Mouse (Mus musculus): ENCODE measurements around the gene Gm20661. TPM values are rescaled to one million over a fixed set of nuclear protein-coding genes. Genes with fewer than 3 reads are reported as not detected.

Gene Gm20661
- polyA plus RNA-seq, 1 experiment from 2014 or later: 6.9 TPM

DNA sequence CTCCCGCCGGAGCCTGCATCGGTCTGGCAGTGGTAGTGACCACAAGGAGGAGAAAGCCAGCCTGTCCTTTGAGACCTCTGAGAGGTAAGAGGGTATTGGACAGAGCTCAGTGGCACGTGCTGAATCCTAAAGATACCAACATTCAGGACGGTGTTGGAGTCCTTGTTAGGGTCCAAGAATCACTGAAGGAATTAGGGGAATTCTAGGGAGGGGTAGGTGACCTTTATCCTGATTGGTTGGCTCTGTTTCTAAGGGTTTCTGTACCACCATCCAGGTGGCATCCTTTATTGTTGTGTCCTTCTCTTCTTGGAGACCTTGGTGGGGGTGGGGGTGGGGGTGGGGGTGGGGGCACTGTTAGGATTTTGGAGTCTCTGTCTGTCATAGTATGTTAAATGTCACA lies 49.3 kb downstream of the Gm20661 start:
- peaks cover 49% of the 10 kb centered on the region for H3K36me3 ChIP-seq
- H3K4me3 ChIP-seq (replicated peaks): no peak overlapping the region
- H3K27me3 ChIP-seq: no peaks in the 10 kb centered on the region
- H3K27ac ChIP-seq (replicated peaks): no peak overlapping the region
- H3K9ac ChIP-seq: no peak overlapping the region
- WGBS: 89% methylated on average over 5 of the region's 5 CpGs
- ATAC-seq (ENCODE audit: insufficient number of reproducible peaks, low FRiP score, low TSS enrichment, low read depth): no peak
- H3K4me2 ChIP-seq (replicated peaks): no peak overlapping the region
- H3K4me1 ChIP-seq: no peaks in the 10 kb centered on the region
- no peaks in the 10 kb centered on the region for H3K9me3 ChIP-seq (replicated peaks)

DNA sequence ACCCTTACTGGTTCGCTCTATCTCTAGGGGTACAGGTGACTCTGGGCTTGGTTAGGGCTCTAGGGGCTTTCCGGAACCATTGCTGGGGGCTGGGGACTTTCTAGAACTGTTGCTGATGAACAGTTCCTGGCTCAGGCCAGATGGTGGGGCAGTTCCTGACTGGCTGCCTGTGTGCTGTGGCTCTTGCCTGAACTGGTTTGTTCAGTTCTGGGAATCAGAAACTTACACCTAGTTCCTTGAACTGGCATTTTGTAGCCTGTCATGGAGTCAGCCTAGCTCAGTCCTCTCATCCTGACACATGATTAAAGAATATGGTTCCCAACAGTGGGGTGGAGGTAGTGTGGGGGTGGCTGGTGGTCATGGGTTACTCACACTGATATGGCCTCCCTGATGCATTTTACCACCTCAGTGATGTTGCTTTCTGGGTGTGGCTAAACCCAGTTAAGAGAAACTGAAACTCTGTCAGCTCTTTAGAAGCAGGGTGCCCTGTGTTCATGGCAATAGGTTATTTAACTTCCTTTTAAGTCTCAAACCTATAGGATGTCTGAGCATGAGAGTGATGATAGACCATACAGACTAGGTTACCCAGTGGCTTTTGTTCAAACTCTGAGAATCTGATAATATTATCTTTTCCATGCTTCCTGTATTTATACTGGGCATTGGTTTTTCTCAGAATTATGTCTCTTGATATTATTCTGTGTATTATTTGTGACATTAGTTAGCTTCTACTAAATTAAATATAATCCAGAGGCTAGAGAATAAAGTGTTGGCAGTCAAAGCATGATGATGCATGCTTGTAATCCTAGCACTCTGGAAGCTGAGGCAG lies 52.7 kb downstream of the Gm20661 start:
- Histone ChIP-seq H3K9me3 (replicated peaks) (no peaks in the 10 kb centered on the region), H3K27ac (replicated peaks) (no peak overlapping the region), H3K27me3 (no peaks in the 10 kb centered on the region), H3K4me2 (replicated peaks) (no peak overlapping the region), H3K36me3 (peaks cover 55% of the 10 kb centered on the region), H3K4me1 (no peaks in the 10 kb centered on the region), H3K4me3 (replicated peaks) (no peak overlapping the region), H3K9ac (no peak overlapping the region)
- ATAC-seq (ENCODE audit: insufficient number of reproducible peaks, low FRiP score, low TSS enrichment, low read depth): no peak; the same call in 1 of the 2 replicates
- WGBS: 92% methylated on average over 2 of the region's 2 CpGs

Other genes with a start within 250 kb of the Gm20661 start
- gene Rbm5, start 212.1 kb upstream of the Gm20661 start, polyA plus RNA-seq (2015; fragmentation: Nextera tagmentation; extraction: Ambion mirVana): 198 and 218 TPM in 2 replicates
- 75.7 and 77.6 TPM in 2 replicates for gene Rbm6, start 109.8 kb upstream of the Gm20661 start, polyA plus RNA-seq (2015; fragmentation: Nextera tagmentation; extraction: Ambion mirVana)
- gene Mon1a, start 94.9 kb upstream of the Gm20661 start, polyA plus RNA-seq (2015; fragmentation: Nextera tagmentation; extraction: Ambion mirVana): 17.2 and 18.2 TPM in 2 replicates
- 7.4 and 7.7 TPM in 2 replicates for gene Mst1r, start 76.2 kb upstream of the Gm20661 start, polyA plus RNA-seq (2015; fragmentation: Nextera tagmentation; extraction: Ambion mirVana)
- not detected in 2 replicates for gene Actl11, start 54.6 kb upstream of the Gm20661 start, polyA plus RNA-seq (2015; fragmentation: Nextera tagmentation; extraction: Ambion mirVana)
- 5.9 and 6.0 TPM in 2 replicates for gene Camkv, start 47.4 kb upstream of the Gm20661 start, polyA plus RNA-seq (2015; fragmentation: Nextera tagmentation; extraction: Ambion mirVana)
- 16.6 and 18.7 TPM in 2 replicates for gene Traip, start 32.9 kb upstream of the Gm20661 start, polyA plus RNA-seq (2015; fragmentation: Nextera tagmentation; extraction: Ambion mirVana)
- 22.4 and 28.0 TPM in 2 replicates for gene Uba7, start 7.6 kb upstream of the Gm20661 start, polyA plus RNA-seq (2015; fragmentation: Nextera tagmentation; extraction: Ambion mirVana)
- gene Inka1, start 2.8 kb downstream of the Gm20661 start, polyA plus RNA-seq (2015; fragmentation: Nextera tagmentation; extraction: Ambion mirVana): 90.4 and 97.1 TPM in 2 replicates
- 9.5 and 12.7 TPM in 2 replicates for gene Cdhr4, start 9.4 kb downstream of the Gm20661 start, polyA plus RNA-seq (2015; fragmentation: Nextera tagmentation; extraction: Ambion mirVana)
- gene Gm20662, start 13.3 kb downstream of the Gm20661 start, polyA plus RNA-seq (2015; fragmentation: Nextera tagmentation; extraction: Ambion mirVana): 0.52 and 0.64 TPM in 2 replicates
- 67.9 and 68.7 TPM in 2 replicates for gene Ip6k1, start 19.4 kb downstream of the Gm20661 start, polyA plus RNA-seq (2015; fragmentation: Nextera tagmentation; extraction: Ambion mirVana)
- gene Gmppb, start 66.2 kb downstream of the Gm20661 start, polyA plus RNA-seq (2015; fragmentation: Nextera tagmentation; extraction: Ambion mirVana): 38.4 and 40.5 TPM in 2 replicates
- gene Amigo3, start 70.1 kb downstream of the Gm20661 start, polyA plus RNA-seq (2015; fragmentation: Nextera tagmentation; extraction: Ambion mirVana): 4.0 and 5.0 TPM in 2 replicates
- gene Mst1, start 97.4 kb downstream of the Gm20661 start, polyA plus RNA-seq (2015; fragmentation: Nextera tagmentation; extraction: Ambion mirVana): 3.1 and 3.5 TPM in 2 replicates
- 28.7 and 34.9 TPM in 2 replicates for gene Rnf123, start 100.3 kb downstream of the Gm20661 start, polyA plus RNA-seq (2015; fragmentation: Nextera tagmentation; extraction: Ambion mirVana)
- 48.3 and 51.2 TPM in 2 replicates for gene Apeh, start 111.5 kb downstream of the Gm20661 start, polyA plus RNA-seq (2015; fragmentation: Nextera tagmentation; extraction: Ambion mirVana)
- 1.0 and 1.3 TPM in 2 replicates for gene Bsn, start 207.3 kb downstream of the Gm20661 start, polyA plus RNA-seq (2015; fragmentation: Nextera tagmentation; extraction: Ambion mirVana)

Data from embryonic facial prominence, embryonic 15.5 days (tissue).